Comparison of ENCODE assay signal across 10 mouse cellular contexts in genomic region chr14:25710073-25710472, GRCm38 (mm10). TPM values are rescaled to one million over a fixed set of nuclear protein-coding genes. Genes with fewer than 3 reads are reported as not detected.
DNase-seq lines count a peak whose midpoint lies in the region; ATAC-seq and TF ChIP-seq lines count a peak whose summit lies in the region.
"Had no signal": no experiment of that assay in that cellular context is flagged by ENCODE, and none has a peak within 500 bp of the region (broad histone marks: within the 10 kb centered on the region; RNA-seq: fewer than 3 reads in every experiment).

No protein-coding gene starts in this region.

- no peaks in the 10 kb centered on the region for H3K9me3 ChIP-seq in limb, embryonic 10.5 days (replicated peaks)
- no peaks in the 10 kb centered on the region for H3K9me3 ChIP-seq in stomach, embryonic 15.5 days
- no peaks in the 10 kb centered on the region for H3K9me3 ChIP-seq in forebrain, embryonic 10.5 days

- H3K27ac ChIP-seq in kidney, adult 2 months (ENCODE audit: insufficient read depth, low read depth, low read length) = no peak overlapping the region
- H3K27ac ChIP-seq in limb, embryonic 10.5 days = peak overlapping the region; percentile 81; the same call in 1 of the 2 replicates
- H3K27ac ChIP-seq in stomach, embryonic 15.5 days = peak overlapping the region; percentile 83
- H3K27ac ChIP-seq in forebrain, embryonic 10.5 days = no peak overlapping the region

- TF ChIP-seq CTCF in kidney, adult 2 months (conservative IDR thresholded peaks at IDR 0.05; ENCODE audit: insufficient read depth, insufficient read length, low read depth, low read length) = no peak

- 80% methylated on average over 4 of the region's 4 CpGs for WGBS in kidney, adult 2 months
- WGBS in limb, embryonic 10.5 days = 59% methylated on average over 4 of the region's 4 CpGs
- WGBS in stomach, embryonic 15.5 days = 31% methylated on average over 4 of the region's 4 CpGs
- 86% methylated on average over 4 of the region's 4 CpGs for WGBS in forebrain, embryonic 10.5 days

- H3K36me3 ChIP-seq in kidney, adult 2 months (ENCODE audit: control insufficient read depth, insufficient read depth, low read length) = no peaks in the 10 kb centered on the region
- peaks cover 9% of the 10 kb centered on the region for H3K36me3 ChIP-seq in limb, embryonic 10.5 days
- H3K36me3 ChIP-seq in stomach, embryonic 15.5 days = no peaks in the 10 kb centered on the region
- 0 out of 2 replicates have a peak, but pooled peaks cover 3% of the 10 kb centered on the region for H3K36me3 ChIP-seq in forebrain, embryonic 10.5 days (replicated peaks)

- H3K9ac ChIP-seq in stomach, embryonic 15.5 days = no peak overlapping the region

- no peaks in the 10 kb centered on the region for H3K27me3 ChIP-seq in kidney, adult 2 months (replicated peaks; ENCODE audit: control insufficient read depth, insufficient read depth, low read length)
- H3K27me3 ChIP-seq in limb, embryonic 10.5 days (ENCODE audit: low read depth, poor library complexity, severe bottlenecking) = no peaks in the 10 kb centered on the region
- no peaks in the 10 kb centered on the region for H3K27me3 ChIP-seq in stomach, embryonic 15.5 days (replicated peaks)
- H3K27me3 ChIP-seq in forebrain, embryonic 10.5 days (ENCODE audit: poor library complexity, severe bottlenecking) = no peaks in the 10 kb centered on the region

- DNase-seq in kidney, postnatal 10 days = peak; percentile 59
- DNase-seq in kidney, adult 2 months = no peak
- DNase-seq in heart, adult 11 months = peak; percentile 98
- DNase-seq in limb, embryonic 10.5 days (ENCODE audit: low spot score) = no peak
- DNase-seq in forebrain, embryonic 10.5 days (ENCODE audit: extremely low spot score, low spot score) = no peak
- DNase-seq in cerebellum, postnatal 36 days = no peak

- H3K4me3 ChIP-seq in kidney, adult 2 months (ENCODE audit: insufficient read depth, low read depth, low read length) = no peak overlapping the region
- no peak overlapping the region for H3K4me3 ChIP-seq in limb, embryonic 10.5 days
- no peak overlapping the region for H3K4me3 ChIP-seq in stomach, embryonic 15.5 days (replicated peaks)
- no peak overlapping the region for H3K4me3 ChIP-seq in forebrain, embryonic 10.5 days
- H3K4me3 ChIP-seq: erythroblast, embryonic 14.5 days had no signal

- H3K4me2 ChIP-seq in stomach, embryonic 15.5 days = no peak overlapping the region
- H3K4me2 ChIP-seq: midbrain, embryonic 11.5 days had no signal

- ATAC-seq in stomach, embryonic 15.5 days (ENCODE audit: insufficient read depth, low FRiP score, low read depth) = no peak; the same call in 1 of the 2 replicates
- ATAC-seq in inflammation-experienced regulatory T-cells, adult 6 months = no peak

- no peak for TF ChIP-seq POLR2A in kidney, adult 2 months (IDR thresholded peaks at IDR 0.05; ENCODE audit: low read depth, low read length)

- H3K4me1 ChIP-seq in kidney, adult 2 months (ENCODE audit: control insufficient read depth, insufficient read depth, low read length) = no peaks in the 10 kb centered on the region
- H3K4me1 ChIP-seq in limb, embryonic 10.5 days = peaks cover 55% of the 10 kb centered on the region
- H3K4me1 ChIP-seq in stomach, embryonic 15.5 days = peaks cover 43% of the 10 kb centered on the region
- H3K4me1 ChIP-seq in forebrain, embryonic 10.5 days = peaks cover 55% of the 10 kb centered on the region

RNA-seq across cellular contexts. Expression of gene Ppif, which starts 16.1 kb away (rescaled TPM):
- 164 and 168 TPM in 2 replicates for polyA plus RNA-seq in kidney, adult 2 months (2012; rRNA removed)
- 56.8 and 67.3 TPM in 2 replicates for polyA plus RNA-seq in limb, embryonic 10.5 days (2016; fragmentation: Nextera tagmentation; extraction: Ambion mirVana)
- 47.7 and 48.5 TPM in 2 replicates for polyA plus RNA-seq in stomach, embryonic 15.5 days (2015; fragmentation: Nextera tagmentation; extraction: Ambion mirVana)
- polyA plus RNA-seq in forebrain, embryonic 10.5 days (2016; fragmentation: Nextera tagmentation; extraction: Ambion mirVana) = 65.8 and 71.0 TPM in 2 replicates
- polyA plus RNA-seq in inflammation-experienced regulatory T-cells, adult 6 months (2017; shearing (Covaris generic)) = 10 to 100 TPM; 19.9 to 30.3 (median 23.0) TPM

RNA-seq across cellular contexts. Expression of gene Zcchc24, which starts 58.8 kb away (rescaled TPM):
- 12.4 TPM in 2 replicates for polyA plus RNA-seq in kidney, adult 2 months (2012; rRNA removed)
- 9.9 and 17.0 TPM in 2 replicates for polyA plus RNA-seq in limb, embryonic 10.5 days (2016; fragmentation: Nextera tagmentation; extraction: Ambion mirVana)
- 25.7 and 26.9 TPM in 2 replicates for polyA plus RNA-seq in stomach, embryonic 15.5 days (2015; fragmentation: Nextera tagmentation; extraction: Ambion mirVana)
- 8.1 TPM in 2 replicates for polyA plus RNA-seq in forebrain, embryonic 10.5 days (2016; fragmentation: Nextera tagmentation; extraction: Ambion mirVana)
- under 1 TPM; 0.11 to 0.28 (median 0.23) TPM for polyA plus RNA-seq in inflammation-experienced regulatory T-cells, adult 6 months (2017; shearing (Covaris generic))

Comparison
In these comparisons a context has a peak if more than half of its experiments do, and no peak if none do; other contexts are left out.
1. DNase-seq: peak in kidney, postnatal 10 days (single experiment) and heart, adult 11 months (single experiment); none in kidney, adult 2 months (single experiment), limb, embryonic 10.5 days (single experiment), forebrain, embryonic 10.5 days (single experiment) and cerebellum, postnatal 36 days (0 of 2).
2. H3K27ac ChIP-seq: peak in limb, embryonic 10.5 days (single experiment) and stomach, embryonic 15.5 days (single experiment); none in kidney, adult 2 months (single experiment) and forebrain, embryonic 10.5 days (single experiment).